Mouse (Mus musculus) heart, adult 2 months (tissue): ENCODE measurements around the gene Timm10.

Source experiments
- CTCF ChIP-seq: fragments of 200-600 bp; IDR thresholded peaks from 2 replicates; pipeline ENCODE4 v1.8.1; 2022; ENCODE audit warnings: antibody characterized with exemption, mild to moderate bottlenecking, moderate library complexity
- POLR2A ChIP-seq: fragments of 200-500 bp; IDR thresholded peaks from 2 replicates; pipeline ENCODE4 v1.6.1; 2011; ENCODE audit warnings: mild to moderate bottlenecking, low read depth, low read length, control low read depth; ENCODE audit not compliant: insufficient read depth

- TF ChIP-seq POLR2A (no peak), CTCF (no peak)
These were observed 49.1 kb upstream of the Timm10 start for GRCm38 (mm10) chr2:84777706-84778105.
